Mouse (Mus musculus) liver, embryonic 16.5 days (tissue): ENCODE results near the gene Ell2. TPM values are rescaled to one million over a fixed set of nuclear protein-coding genes. Genes with fewer than 3 reads are reported as not detected.

Source experiments
- ATAC-seq: fragments of 200-750 bp; cut with Nextera tagmentation; 2 replicates; pipeline ENCODE4 v1.8.0; 2017; ENCODE audit warnings: low read depth, mild to moderate bottlenecking, moderate number of reproducible peaks, moderate library complexity
- H3K27ac ChIP-seq: fragments of 300-500 bp; sonication (generic); 2 replicates; pipeline ENCODE4 v1.5.1; 2014; ENCODE audit warnings: mild to moderate bottlenecking, low read length
- H3K27me3 ChIP-seq: fragments of 300-500 bp; sonication (generic); 2 replicates; pipeline ENCODE4 v1.6.1; 2014; ENCODE audit warnings: low read depth, low read length, mixed read lengths; ENCODE audit not compliant: control insufficient read depth, insufficient read depth
- H3K36me3 ChIP-seq: fragments of 300-500 bp; sonication (generic); 2 replicates; pipeline ENCODE4 v1.6.1; 2014; ENCODE audit warnings: mild to moderate bottlenecking; ENCODE audit not compliant: control insufficient read depth, insufficient read depth
- H3K4me1 ChIP-seq: fragments of 300-500 bp; sonication (generic); 2 replicates; pipeline ENCODE4 v1.6.1; 2014; ENCODE audit warnings: low read depth, low read length, mixed read lengths; ENCODE audit not compliant: control insufficient read depth
- H3K4me2 ChIP-seq: fragments of 300-500 bp; sonication (generic); 2 replicates; pipeline ENCODE4 v1.6.1; 2014; ENCODE audit warnings: low read depth, low read length, mixed read lengths
- H3K4me3 ChIP-seq: fragments of 300-500 bp; sonication (generic); 2 replicates; pipeline ENCODE4 v1.5.1; 2014; ENCODE audit warnings: low read depth, mild to moderate bottlenecking, low read length
- H3K9ac ChIP-seq: fragments of 300-500 bp; sonication (generic); 2 replicates; pipeline ENCODE4 v1.6.1; 2014; ENCODE audit warnings: low read depth, low read length
- H3K9me3 ChIP-seq: fragments of 300-500 bp; sonication (generic); replicated peaks from 2 replicates; pipeline ENCODE4 v1.6.1; 2016; ENCODE audit warnings: low read length; ENCODE audit not compliant: control insufficient read depth
- WGBS: fragments of 180-500 bp; shearing (Covaris S2); extraction: QIAGEN DNeasy Blood & Tissue Kit; methylation state at CpG from one replicate; pipeline ENCODE4 v1.1.7; 2014; ENCODE audit not compliant: insufficient replicate concordance; 5-methylcytosine and 5-hydroxymethylcytosine counted together
- polyA plus RNA-seq: library from polyadenylated mRNA; unstranded; fragments of >200 nt; fragmentation: Nextera tagmentation; extraction: Ambion mirVana; gene quantifications from 2 replicates; pipeline ENCODE4 v1.2.1, GENCODE M21; 2015

Ell2 gene
- polyA plus RNA-seq, 1 experiment from 2014 or later: 31.2 TPM

DNA sequence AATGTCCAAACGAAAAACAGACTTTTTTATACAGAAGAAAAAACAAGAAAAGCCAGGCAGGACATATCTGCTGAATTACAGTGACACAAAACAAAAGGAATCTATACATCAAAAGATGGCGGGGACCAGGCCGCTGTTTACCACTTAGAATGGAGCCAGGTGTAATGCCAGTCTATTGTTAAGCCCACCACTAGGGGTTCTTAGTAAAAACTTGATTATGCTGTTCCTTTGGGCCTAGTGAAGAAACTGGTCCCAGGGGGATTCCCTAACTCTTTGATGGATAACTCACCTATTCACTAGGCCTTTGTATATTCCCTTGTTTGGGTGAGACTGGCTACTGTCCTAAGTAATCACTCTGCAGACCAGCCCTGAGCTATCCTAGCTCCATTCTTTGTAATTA lies 92.9 kb downstream of the Ell2 start:
- no peak for ATAC-seq
- WGBS: 83% methylated on average over 3 of the region's 3 CpGs
- Histone ChIP-seq H3K36me3 (no peaks in the 10 kb centered on the region), H3K4me3 (no peak overlapping the region), H3K27ac (no peak overlapping the region), H3K4me1 (peaks cover 9% of the 10 kb centered on the region), H3K9ac (no peak overlapping the region), H3K27me3 (no peaks in the 10 kb centered on the region), H3K9me3 (no peaks in the 10 kb centered on the region), H3K4me2 (no peak overlapping the region)

GRCm38 (mm10) chr13:75807969-75808368 lies 101.4 kb downstream of the Ell2 start:
- H3K4me3 ChIP-seq: no peak overlapping the region
- no peak overlapping the region for H3K27ac ChIP-seq
- H3K36me3 ChIP-seq: no peaks in the 10 kb centered on the region
- H3K27me3 ChIP-seq: no peaks in the 10 kb centered on the region
- WGBS: 68% methylated on average over 1 of the region's 1 CpGs
- no peak overlapping the region for H3K9ac ChIP-seq
- no peaks in the 10 kb centered on the region for H3K9me3 ChIP-seq
- H3K4me2 ChIP-seq: no peak overlapping the region
- ATAC-seq: no peak
- H3K4me1 ChIP-seq: no peaks in the 10 kb centered on the region

- Histone ChIP-seq H3K9me3 (no peaks in the 10 kb centered on the region), H3K4me3 (no peak overlapping the region), H3K4me1 (no peaks in the 10 kb centered on the region), H3K36me3 (no peaks in the 10 kb centered on the region), H3K27ac (no peak overlapping the region), H3K4me2 (no peak overlapping the region), H3K27me3 (no peaks in the 10 kb centered on the region), H3K9ac (no peak overlapping the region)
- no peak for ATAC-seq
- WGBS: 62% methylated on average over 1 of the region's 1 CpGs
Observed at GRCm38 (mm10) chr13:75809957-75810356, 103.4 kb downstream of the Ell2 start.

DNA sequence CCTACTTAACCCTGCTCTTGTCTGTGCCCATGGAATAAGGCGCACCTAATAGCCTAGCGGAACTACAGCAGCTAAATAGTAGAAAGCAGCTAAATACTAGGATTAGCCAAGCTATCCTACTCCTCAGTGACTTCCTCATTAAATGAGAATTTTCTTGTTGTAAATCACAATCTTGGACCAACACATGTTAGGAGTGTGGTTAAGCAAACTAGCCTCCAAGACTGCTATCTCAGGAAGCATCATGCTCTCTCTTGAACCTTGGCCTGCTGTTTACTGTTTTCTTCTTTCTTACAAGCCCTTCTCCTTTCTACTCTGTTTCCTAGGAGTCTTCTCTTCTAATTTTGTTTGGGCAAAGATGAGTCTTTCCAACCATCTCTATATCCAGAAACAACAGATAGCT lies 110.6 kb downstream of the Ell2 start:
- ATAC-seq: no peak
- no peaks in the 10 kb centered on the region for H3K4me1 ChIP-seq
- H3K27me3 ChIP-seq: no peaks in the 10 kb centered on the region
- H3K27ac ChIP-seq: no peak overlapping the region
- H3K36me3 ChIP-seq: no peaks in the 10 kb centered on the region
- no peaks in the 10 kb centered on the region for H3K9me3 ChIP-seq
- WGBS: 75% methylated on average over 2 of the region's 2 CpGs
- H3K4me2 ChIP-seq: no peak overlapping the region
- H3K4me3 ChIP-seq: no peak overlapping the region
- H3K9ac ChIP-seq: no peak overlapping the region

GRCm38 (mm10) chr13:75818486-75818885 lies 111.9 kb downstream of the Ell2 start:
- ATAC-seq: no peak
- no peaks in the 10 kb centered on the region for H3K4me1 ChIP-seq
- WGBS: 47% methylated on average over 3 of the region's 3 CpGs
- no peak overlapping the region for H3K4me2 ChIP-seq
- H3K36me3 ChIP-seq: no peaks in the 10 kb centered on the region
- H3K9ac ChIP-seq: no peak overlapping the region
- no peaks in the 10 kb centered on the region for H3K9me3 ChIP-seq
- no peaks in the 10 kb centered on the region for H3K27me3 ChIP-seq
- no peak overlapping the region for H3K27ac ChIP-seq
- no peak overlapping the region for H3K4me3 ChIP-seq

DNA sequence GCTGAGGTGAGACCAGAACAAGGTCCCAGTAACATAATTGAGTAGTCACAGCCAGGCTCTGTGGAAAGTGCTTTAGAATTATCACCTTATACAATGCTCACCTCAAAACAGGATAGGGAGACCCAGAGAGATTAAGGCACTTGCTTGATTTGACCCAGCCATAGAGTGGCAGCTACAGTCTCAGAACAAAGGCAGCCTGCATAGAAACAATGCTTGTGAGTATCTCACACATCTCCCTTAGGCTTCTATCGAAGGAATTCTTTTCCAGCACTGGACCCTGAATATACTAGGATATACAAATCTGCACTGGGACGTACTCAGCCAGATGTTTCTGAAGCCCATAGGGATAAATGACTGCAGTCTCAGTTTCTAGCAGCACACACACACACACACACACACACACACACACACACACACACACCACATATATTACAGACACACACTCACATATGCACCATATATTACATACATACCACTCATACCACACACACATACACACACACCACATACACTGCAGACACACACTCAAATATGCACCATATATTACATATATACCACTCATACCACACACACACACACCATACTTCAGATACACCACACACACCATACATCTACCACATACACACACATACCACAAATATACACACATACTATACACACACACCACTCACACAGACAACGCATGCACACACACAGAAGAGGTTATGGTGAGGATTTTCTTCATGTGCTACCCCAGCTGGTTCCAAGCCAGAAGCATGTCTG lies 112.6 kb downstream of the Ell2 start:
- no peaks in the 10 kb centered on the region for H3K27me3 ChIP-seq
- no peak overlapping the region for H3K9ac ChIP-seq
- no peaks in the 10 kb centered on the region for H3K36me3 ChIP-seq
- H3K4me2 ChIP-seq: no peak overlapping the region
- H3K9me3 ChIP-seq: no peaks in the 10 kb centered on the region
- H3K27ac ChIP-seq: no peak overlapping the region
- H3K4me3 ChIP-seq: no peak overlapping the region
- no peaks in the 10 kb centered on the region for H3K4me1 ChIP-seq
- WGBS: 68% methylated on average over 3 of the region's 3 CpGs
- ATAC-seq: no peak

DNA sequence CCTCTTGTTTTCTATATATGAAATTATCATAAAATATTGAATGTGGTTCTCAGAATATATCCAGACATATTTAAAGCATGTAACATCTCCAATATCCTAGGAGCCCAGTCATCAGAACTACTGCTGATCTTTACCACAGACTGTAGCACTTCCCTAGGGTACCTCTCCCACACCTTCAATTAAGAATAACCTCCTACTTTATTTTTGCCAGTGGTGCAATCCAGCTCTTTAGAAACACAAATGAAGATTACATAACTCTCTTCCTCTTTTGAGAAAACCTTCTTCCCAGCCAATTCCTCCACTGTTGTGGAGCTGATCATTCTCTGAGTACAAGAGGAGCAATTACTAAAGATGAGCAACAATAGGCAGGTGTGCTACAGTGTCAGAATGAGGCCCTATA lies 113.3 kb downstream of the Ell2 start:
- Histone ChIP-seq H3K27me3 (no peaks in the 10 kb centered on the region), H3K36me3 (no peaks in the 10 kb centered on the region), H3K4me2 (no peak overlapping the region), H3K4me1 (no peaks in the 10 kb centered on the region), H3K9me3 (no peaks in the 10 kb centered on the region), H3K9ac (no peak overlapping the region), H3K27ac (no peak overlapping the region), H3K4me3 (no peak overlapping the region)
- no peak for ATAC-seq

Other genes with a start within 250 kb of the Ell2 start
- 44.7 and 49.9 TPM in 2 replicates for gene Glrx, start 133.1 kb downstream of the Ell2 start, polyA plus RNA-seq
- gene Rhobtb3, start 237.2 kb downstream of the Ell2 start, polyA plus RNA-seq: 3.6 and 4.0 TPM in 2 replicates